Mouse (Mus musculus): Measurements from ENCODE around the gene Arl6ip5. TPM values are rescaled to one million over a fixed set of nuclear protein-coding genes. Genes with fewer than 3 reads are reported as not detected.

The Arl6ip5 gene
- polyA plus RNA-seq, 1 experiment from 2014 or later, result 68.2 TPM

- 1% methylated on average over 38 of the region's 38 CpGs for WGBS
- Histone ChIP-seq H3K9me3 (ENCODE audit: control insufficient read depth, low read length) (no peaks in the 10 kb centered on the region), H3K27ac (ENCODE audit: low read length) (peak within 1 kb of the TSS; percentile 73), H3K4me2 (ENCODE audit: low read depth, low read length) (peak within 1 kb of the TSS; percentile 78), H3K36me3 (ENCODE audit: control insufficient read depth, insufficient read depth, low read length) (no peaks in the 10 kb centered on the region), H3K27me3 (ENCODE audit: control insufficient read depth, insufficient read depth, low read depth, low read length) (no peaks in the 10 kb centered on the region), H3K4me1 (replicated peaks; ENCODE audit: control insufficient read depth, insufficient read depth, low read length) (peaks cover 20% of the 10 kb centered on the region), H3K4me3 (ENCODE audit: low read length) (peak within 1 kb of the TSS; percentile 69), H3K9ac (ENCODE audit: low read length) (peak within 1 kb of the TSS; percentile 95)
- ATAC-seq (ENCODE audit: low read depth), result peak; percentile 97
Measured at GRCm38 (mm10) chr6:97205439-97205885, 5.0 kb upstream of the Arl6ip5 start, which contains the start of gene Uba3. Gene Uba3 (minus strand): TSS chr6:97205647.

GRCm38 (mm10) chr6:97207085-97207484, 3.4 kb upstream of the Arl6ip5 start:
- ATAC-seq (ENCODE audit: low read depth), result no peak
- no peak overlapping the region for H3K4me3 ChIP-seq (ENCODE audit: low read length)
- H3K27ac ChIP-seq (ENCODE audit: low read length), result no peak overlapping the region
- H3K9me3 ChIP-seq (ENCODE audit: control insufficient read depth, low read length), result no peaks in the 10 kb centered on the region
- H3K4me1 ChIP-seq (replicated peaks; ENCODE audit: control insufficient read depth, insufficient read depth, low read length), result peaks cover 24% of the 10 kb centered on the region
- 68% methylated on average over 4 of the region's 4 CpGs for WGBS
- H3K4me2 ChIP-seq (ENCODE audit: low read depth, low read length), result no peak overlapping the region
- no peaks in the 10 kb centered on the region for H3K27me3 ChIP-seq (ENCODE audit: control insufficient read depth, insufficient read depth, low read depth, low read length)
- H3K9ac ChIP-seq (ENCODE audit: low read length), result no peak overlapping the region
- no peaks in the 10 kb centered on the region for H3K36me3 ChIP-seq (ENCODE audit: control insufficient read depth, insufficient read depth, low read length)

- Histone ChIP-seq H3K27ac (ENCODE audit: low read length) (peak overlapping the region; percentile 66), H3K9ac (ENCODE audit: low read length) (no peak overlapping the region), H3K36me3 (ENCODE audit: control insufficient read depth, insufficient read depth, low read length) (no peaks in the 10 kb centered on the region), H3K27me3 (ENCODE audit: control insufficient read depth, insufficient read depth, low read depth, low read length) (no peaks in the 10 kb centered on the region), H3K4me2 (ENCODE audit: low read depth, low read length) (no peak overlapping the region), H3K4me1 (replicated peaks; ENCODE audit: control insufficient read depth, insufficient read depth, low read length) (peaks cover 24% of the 10 kb centered on the region), H3K9me3 (ENCODE audit: control insufficient read depth, low read length) (no peaks in the 10 kb centered on the region), H3K4me3 (ENCODE audit: low read length) (no peak overlapping the region)
- WGBS, result 38% methylated on average over 3 of the region's 3 CpGs
- ATAC-seq (ENCODE audit: low read depth), result no peak
Measured at GRCm38 (mm10) chr6:97208406-97208805, 2.1 kb upstream of the Arl6ip5 start.

GRCm38 (mm10) chr6:97209201-97209600, 1.3 kb upstream of the Arl6ip5 start:
- H3K27me3 ChIP-seq (ENCODE audit: control insufficient read depth, insufficient read depth, low read depth, low read length), result no peaks in the 10 kb centered on the region
- no peak overlapping the region for H3K9ac ChIP-seq (ENCODE audit: low read length)
- no peak overlapping the region for H3K4me3 ChIP-seq (ENCODE audit: low read length)
- peaks cover 21% of the 10 kb centered on the region for H3K4me1 ChIP-seq (replicated peaks; ENCODE audit: control insufficient read depth, insufficient read depth, low read length)
- no peak for ATAC-seq (ENCODE audit: low read depth)
- H3K27ac ChIP-seq (ENCODE audit: low read length), result no peak overlapping the region
- H3K4me2 ChIP-seq (ENCODE audit: low read depth, low read length), result no peak overlapping the region
- no peaks in the 10 kb centered on the region for H3K9me3 ChIP-seq (ENCODE audit: control insufficient read depth, low read length)
- WGBS, result 46% methylated on average over 3 of the region's 3 CpGs
- H3K36me3 ChIP-seq (ENCODE audit: control insufficient read depth, insufficient read depth, low read length), result no peaks in the 10 kb centered on the region

GRCm38 (mm10) chr6:97209751-97210150, 738 bp upstream of the Arl6ip5 start:
- H3K4me1 ChIP-seq (replicated peaks; ENCODE audit: control insufficient read depth, insufficient read depth, low read length), result peaks cover 15% of the 10 kb centered on the region
- H3K36me3 ChIP-seq (ENCODE audit: control insufficient read depth, insufficient read depth, low read length), result no peaks in the 10 kb centered on the region
- 89% methylated on average over 4 of the region's 4 CpGs for WGBS
- H3K27me3 ChIP-seq (ENCODE audit: control insufficient read depth, insufficient read depth, low read depth, low read length), result no peaks in the 10 kb centered on the region
- no peak overlapping the region for H3K9ac ChIP-seq (ENCODE audit: low read length)
- no peak overlapping the region for H3K4me2 ChIP-seq (ENCODE audit: low read depth, low read length)
- H3K27ac ChIP-seq (ENCODE audit: low read length), result no peak overlapping the region
- no peak for ATAC-seq (ENCODE audit: low read depth)
- no peaks in the 10 kb centered on the region for H3K9me3 ChIP-seq (ENCODE audit: control insufficient read depth, low read length)
- no peak overlapping the region for H3K4me3 ChIP-seq (ENCODE audit: low read length)

GRCm38 (mm10) chr6:97210962-97211601, 593 bp downstream of the Arl6ip5 start:
- Histone ChIP-seq H3K27ac (ENCODE audit: low read length) (peak overlapping the region; percentile 76), H3K4me2 (ENCODE audit: low read depth, low read length) (peak overlapping the region; percentile 82), H3K9me3 (ENCODE audit: control insufficient read depth, low read length) (no peaks in the 10 kb centered on the region), H3K4me1 (replicated peaks; ENCODE audit: control insufficient read depth, insufficient read depth, low read length) (peaks cover 15% of the 10 kb centered on the region), H3K36me3 (ENCODE audit: control insufficient read depth, insufficient read depth, low read length) (peaks cover 4% of the 10 kb centered on the region; the same call in 1 of the 2 replicates), H3K4me3 (ENCODE audit: low read length) (peak overlapping the region; percentile 72), H3K9ac (ENCODE audit: low read length) (peak overlapping the region; percentile 77), H3K27me3 (ENCODE audit: control insufficient read depth, insufficient read depth, low read depth, low read length) (no peaks in the 10 kb centered on the region)
- whole genome bisulfite sequencing, result 2% methylated on average over 22 of the region's 22 CpGs
- peak; percentile 58 for ATAC-seq (ENCODE audit: low read depth)

GRCm38 (mm10) chr6:97211981-97212380, 1.5 kb downstream of the Arl6ip5 start:
- ATAC-seq (ENCODE audit: low read depth), result no peak
- H3K4me3 ChIP-seq (ENCODE audit: low read length), result peak overlapping the region; percentile 72
- H3K9ac ChIP-seq (ENCODE audit: low read length), result peak overlapping the region; percentile 39; the same call in 1 of the 2 replicates
- H3K36me3 ChIP-seq (ENCODE audit: control insufficient read depth, insufficient read depth, low read length), result peaks cover 4% of the 10 kb centered on the region; the same call in 1 of the 2 replicates
- H3K4me2 ChIP-seq (ENCODE audit: low read depth, low read length), result peak overlapping the region; percentile 82
- peaks cover 15% of the 10 kb centered on the region for H3K4me1 ChIP-seq (replicated peaks; ENCODE audit: control insufficient read depth, insufficient read depth, low read length)
- no peaks in the 10 kb centered on the region for H3K9me3 ChIP-seq (ENCODE audit: control insufficient read depth, low read length)
- H3K27me3 ChIP-seq (ENCODE audit: control insufficient read depth, insufficient read depth, low read depth, low read length), result no peaks in the 10 kb centered on the region
- no peak overlapping the region for H3K27ac ChIP-seq (ENCODE audit: low read length)
- 54% methylated on average over 12 of the region's 12 CpGs for WGBS

GRCm38 (mm10) chr6:97216154-97216821, 5.8 kb downstream of the Arl6ip5 start:
- Histone ChIP-seq H3K4me2 (ENCODE audit: low read depth, low read length) (no peak overlapping the region), H3K9ac (ENCODE audit: low read length) (no peak overlapping the region), H3K4me3 (ENCODE audit: low read length) (no peak overlapping the region), H3K27me3 (ENCODE audit: control insufficient read depth, insufficient read depth, low read depth, low read length) (no peaks in the 10 kb centered on the region), H3K9me3 (ENCODE audit: control insufficient read depth, low read length) (no peaks in the 10 kb centered on the region), H3K27ac (ENCODE audit: low read length) (no peak overlapping the region), H3K36me3 (ENCODE audit: control insufficient read depth, insufficient read depth, low read length) (peaks cover 4% of the 10 kb centered on the region; the same call in 1 of the 2 replicates), H3K4me1 (replicated peaks; ENCODE audit: control insufficient read depth, insufficient read depth, low read length) (peaks cover 13% of the 10 kb centered on the region)
- no peak for ATAC-seq (ENCODE audit: low read depth)
- WGBS, result 68% methylated on average over 4 of the region's 4 CpGs

- no peaks in the 10 kb centered on the region for H3K9me3 ChIP-seq (ENCODE audit: control insufficient read depth, low read length)
- WGBS, result 66% methylated on average over 3 of the region's 5 CpGs
Measured at GRCm38 (mm10) chr6:97220672-97221071, 10.2 kb downstream of the Arl6ip5 start.

More at GRCm38 (mm10) chr6:97220672-97221071, 10.2 kb downstream of the Arl6ip5 start:
- Histone ChIP-seq H3K4me2 (ENCODE audit: low read depth, low read length) (no peak overlapping the region), H3K36me3 (ENCODE audit: control insufficient read depth, insufficient read depth, low read length) (no peaks in the 10 kb centered on the region), H3K4me1 (replicated peaks; ENCODE audit: control insufficient read depth, insufficient read depth, low read length) (peaks cover 10% of the 10 kb centered on the region), H3K4me3 (ENCODE audit: low read length) (no peak overlapping the region), H3K27me3 (ENCODE audit: control insufficient read depth, insufficient read depth, low read depth, low read length) (no peaks in the 10 kb centered on the region), H3K27ac (ENCODE audit: low read length) (no peak overlapping the region), H3K9ac (ENCODE audit: low read length) (no peak overlapping the region)
- no peak for ATAC-seq (ENCODE audit: low read depth)
